Mouse (Mus musculus): ENCODE data around the gene Ifi203. TPM values are rescaled to one million over a fixed set of nuclear protein-coding genes. Genes with fewer than 3 reads are reported as not detected.
"Not testable (repeated sequence)": the region's sequence is repeated elsewhere in the genome, so short reads cannot be mapped to it uniquely, and the experiment has no call there.

Ifi203 gene
- 1.4 and 2.7 TPM in 2 replicates for polyA plus RNA-seq (2016; fragmentation: Nextera tagmentation; extraction: Ambion mirVana)

- H3K27me3 ChIP-seq (replicated peaks); H3K9me3 ChIP-seq (replicated peaks); ATAC-seq; H3K4me1 ChIP-seq; H3K4me3 ChIP-seq; H3K4me2 ChIP-seq; H3K27ac ChIP-seq; H3K36me3 ChIP-seq; H3K9ac ChIP-seq: not testable (repeated sequence)
- 41% methylated on average over 3 of the region's 3 CpGs for WGBS (ENCODE audit: insufficient replicate concordance)
These were observed at the start of gene Ifi203, which contains the start of gene Mndal for GRCm38 (mm10) chr1:173941924-173942779. TSS of gene Ifi203 (minus strand) at chr1:173942672. TSS of gene Mndal (minus strand) at chr1:173942491.

GRCm38 (mm10) chr1:173982694-173983305 is 40.3 kb upstream of the Ifi203 start, which contains the start of gene Ifi202b:
TSS of gene Ifi202b (minus strand) at chr1:173982744.
- H3K36me3 ChIP-seq; H3K9me3 ChIP-seq (replicated peaks); H3K4me3 ChIP-seq; ATAC-seq; H3K27me3 ChIP-seq (replicated peaks); H3K9ac ChIP-seq; H3K4me2 ChIP-seq; H3K4me1 ChIP-seq; H3K27ac ChIP-seq: not testable (repeated sequence)
- 77% methylated on average over 6 of the region's 6 CpGs for WGBS (ENCODE audit: insufficient replicate concordance)

GRCm38 (mm10) chr1:173981038-173981437 is 38.6 kb upstream of the Ifi203 start:
- H3K4me2 ChIP-seq; H3K4me3 ChIP-seq; H3K4me1 ChIP-seq; H3K27me3 ChIP-seq (replicated peaks); H3K9ac ChIP-seq; H3K27ac ChIP-seq; ATAC-seq; H3K36me3 ChIP-seq; H3K9me3 ChIP-seq (replicated peaks): not testable (repeated sequence)
- WGBS (ENCODE audit: insufficient replicate concordance), result 35% methylated on average over 3 of the region's 3 CpGs

- Histone ChIP-seq H3K36me3 (no peaks in the 10 kb centered on the region), H3K9ac (no peak overlapping the region), H3K4me3 (no peak overlapping the region), H3K4me1 (no peaks in the 10 kb centered on the region), H3K27me3 (replicated peaks) (no peaks in the 10 kb centered on the region), H3K27ac (no peak overlapping the region), H3K9me3 (replicated peaks) (no peaks in the 10 kb centered on the region), H3K4me2 (no peak overlapping the region)
- no peak for ATAC-seq
These were observed 35.1 kb upstream of the Ifi203 start for GRCm38 (mm10) chr1:173977622-173978021.

- no peak overlapping the region for H3K4me2 ChIP-seq
- no peak overlapping the region for H3K27ac ChIP-seq
- no peaks in the 10 kb centered on the region for H3K9me3 ChIP-seq (replicated peaks)
- H3K9ac ChIP-seq, result no peak overlapping the region
- H3K36me3 ChIP-seq, result no peaks in the 10 kb centered on the region
- no peak for ATAC-seq
- H3K27me3 ChIP-seq (replicated peaks), result no peaks in the 10 kb centered on the region
- no peak overlapping the region for H3K4me3 ChIP-seq
- H3K4me1 ChIP-seq, result no peaks in the 10 kb centered on the region
These were observed 30.6 kb upstream of the Ifi203 start for GRCm38 (mm10) chr1:173973111-173973510.

- H3K4me1 ChIP-seq; H3K9ac ChIP-seq; H3K4me2 ChIP-seq; H3K36me3 ChIP-seq; ATAC-seq; H3K4me3 ChIP-seq; H3K27me3 ChIP-seq (replicated peaks); H3K9me3 ChIP-seq (replicated peaks); H3K27ac ChIP-seq: not testable (repeated sequence)
- WGBS (ENCODE audit: insufficient replicate concordance), result 57% methylated on average over 1 of the region's 1 CpGs
These were observed 19.0 kb upstream of the Ifi203 start for GRCm38 (mm10) chr1:173961491-173961890.

- not testable (repeated sequence) for H3K4me1 ChIP-seq; H3K4me3 ChIP-seq; ATAC-seq; H3K9me3 ChIP-seq (replicated peaks); H3K36me3 ChIP-seq; H3K4me2 ChIP-seq; H3K27me3 ChIP-seq (replicated peaks); H3K27ac ChIP-seq; H3K9ac ChIP-seq
- WGBS (ENCODE audit: insufficient replicate concordance), result 58% methylated on average over 3 of the region's 3 CpGs
These were observed 17.5 kb upstream of the Ifi203 start for GRCm38 (mm10) chr1:173959998-173960397.

GRCm38 (mm10) chr1:173955839-173956527 is 13.5 kb upstream of the Ifi203 start:
- not testable (repeated sequence) for H3K9ac ChIP-seq; ATAC-seq; H3K4me3 ChIP-seq; H3K36me3 ChIP-seq; H3K27me3 ChIP-seq (replicated peaks); H3K4me2 ChIP-seq; H3K9me3 ChIP-seq (replicated peaks); H3K27ac ChIP-seq; H3K4me1 ChIP-seq
- 57% methylated on average over 3 of the region's 3 CpGs for WGBS (ENCODE audit: insufficient replicate concordance)

GRCm38 (mm10) chr1:173955071-173955796 is 12.8 kb upstream of the Ifi203 start:
- Histone ChIP-seq H3K9me3 (replicated peaks) (no peaks in the 10 kb centered on the region), H3K4me1 (no peaks in the 10 kb centered on the region), H3K27me3 (replicated peaks) (no peaks in the 10 kb centered on the region), H3K4me3 (no peak overlapping the region), H3K36me3 (no peaks in the 10 kb centered on the region), H3K27ac (no peak overlapping the region), H3K9ac (no peak overlapping the region), H3K4me2 (no peak overlapping the region)
- no peak for ATAC-seq
- WGBS (ENCODE audit: insufficient replicate concordance), result 72% methylated on average over 2 of the region's 2 CpGs

- Histone ChIP-seq H3K4me1 (no peaks in the 10 kb centered on the region), H3K27me3 (replicated peaks) (no peaks in the 10 kb centered on the region), H3K36me3 (no peaks in the 10 kb centered on the region), H3K27ac (no peak overlapping the region), H3K9ac (no peak overlapping the region), H3K4me2 (no peak overlapping the region), H3K9me3 (replicated peaks) (no peaks in the 10 kb centered on the region), H3K4me3 (no peak overlapping the region)
- WGBS (ENCODE audit: insufficient replicate concordance), result 66% methylated on average over 1 of the region's 1 CpGs
- ATAC-seq, result no peak
These were observed 11.1 kb upstream of the Ifi203 start for GRCm38 (mm10) chr1:173953563-173953962.

GRCm38 (mm10) chr1:173949044-173949443 is 6.6 kb upstream of the Ifi203 start:
- H3K4me1 ChIP-seq; H3K27ac ChIP-seq; H3K4me2 ChIP-seq; ATAC-seq; H3K9ac ChIP-seq; H3K27me3 ChIP-seq (replicated peaks); H3K9me3 ChIP-seq (replicated peaks); H3K36me3 ChIP-seq; H3K4me3 ChIP-seq: not testable (repeated sequence)
- 18% methylated on average over 2 of the region's 2 CpGs for WGBS (ENCODE audit: insufficient replicate concordance)

- H3K4me1 ChIP-seq; H3K9ac ChIP-seq; H3K4me2 ChIP-seq; H3K36me3 ChIP-seq; H3K27me3 ChIP-seq (replicated peaks); H3K4me3 ChIP-seq; ATAC-seq; H3K9me3 ChIP-seq (replicated peaks); H3K27ac ChIP-seq: not testable (repeated sequence)
These were observed 251 bp upstream of the Ifi203 start for GRCm38 (mm10) chr1:173942780-173943066.

Measured in liver, embryonic 12.5 days (tissue).